Mouse (Mus musculus): ENCODE measurements at regions not wholly inside any gene's neighbourhood (a gene's known extent, or its start where the extent isn't known, plus 50 kb on each side); places are given as distances from the start of the nearest gene placed in this dataset.

DNA sequence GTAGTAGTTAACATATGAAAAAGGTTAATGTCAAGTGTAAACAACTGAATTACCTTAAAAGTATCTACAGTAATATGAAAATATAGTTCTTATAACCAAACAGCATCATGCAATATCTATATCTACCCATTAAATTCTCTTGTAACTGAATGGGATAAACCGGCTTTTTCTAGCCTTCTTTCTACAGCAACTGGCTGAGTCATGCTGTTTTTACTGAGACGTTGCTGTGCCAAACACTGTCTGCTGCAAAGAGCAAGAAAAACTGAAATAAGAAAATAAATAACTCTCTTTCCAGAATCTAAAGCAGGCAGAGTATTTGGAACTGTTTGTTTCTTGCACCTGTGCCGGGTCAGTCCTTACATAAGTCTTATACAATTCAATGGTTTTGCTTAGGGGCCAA, 74.0 kb downstream of the Nxf2 start:
- DNase-seq (ENCODE audit: low read depth, low spot score), result no peak
- H3K36me3 ChIP-seq (ENCODE audit: control insufficient read depth, insufficient read depth, low read length, poor library complexity, severe bottlenecking), result no peaks in the 10 kb centered on the region

DNA sequence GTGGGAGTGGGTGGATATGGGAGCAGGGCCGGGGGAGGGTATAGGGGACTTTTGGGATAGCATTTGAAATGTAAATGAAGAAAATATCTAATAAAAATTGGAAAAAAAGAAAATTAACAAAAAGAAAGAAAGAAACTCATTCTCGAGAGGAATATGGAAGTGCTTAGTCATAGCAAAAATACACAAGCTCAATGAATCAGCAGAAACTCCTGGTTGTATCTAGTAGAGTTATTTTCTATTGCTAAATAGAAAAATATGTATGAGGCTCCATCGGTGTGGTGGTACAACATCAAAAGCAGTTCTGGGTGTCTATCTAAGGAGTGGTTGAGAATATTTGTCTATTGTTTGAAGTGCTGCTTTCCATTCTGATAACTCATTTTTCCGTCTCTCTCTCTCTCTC, 74.9 kb downstream of the Nxf2 start:
- H3K27me3 ChIP-seq (ENCODE audit: control insufficient read depth, insufficient read depth, low read length, poor library complexity, severe bottlenecking), result no peaks in the 10 kb centered on the region
- no peaks in the 10 kb centered on the region for H3K36me3 ChIP-seq (ENCODE audit: control insufficient read depth, insufficient read depth, low read length, poor library complexity, severe bottlenecking)
- DNase-seq (ENCODE audit: low read depth, low spot score), result no peak

More for the DNA sequence above, 74.0 kb downstream of the Nxf2 start:
- H3K27me3 ChIP-seq (ENCODE audit: control insufficient read depth, insufficient read depth, low read length, poor library complexity, severe bottlenecking), result no peaks in the 10 kb centered on the region

DNA sequence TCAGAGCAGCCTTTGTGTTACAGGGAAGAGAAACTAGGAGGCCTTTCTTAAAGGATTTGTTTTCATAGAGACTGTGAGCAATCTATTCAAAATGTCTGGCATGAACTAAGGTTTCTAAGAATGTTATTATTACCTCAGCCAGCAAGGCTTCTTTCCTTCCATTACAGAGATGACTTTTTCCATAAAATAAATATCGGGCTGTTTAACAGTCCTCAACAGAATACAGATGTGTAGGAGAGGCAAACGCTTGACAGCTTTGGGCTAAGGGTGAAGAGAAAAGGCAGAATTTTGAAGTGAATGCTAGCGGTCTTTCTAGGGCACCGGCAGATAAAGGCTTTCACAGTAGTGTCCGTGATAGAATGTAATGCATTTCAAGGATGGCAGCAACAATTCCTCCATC, 73.3 kb upstream of the Armcx2 start:
- DNase-seq (ENCODE audit: low read depth, low spot score), result no peak
- no peaks in the 10 kb centered on the region for H3K36me3 ChIP-seq (ENCODE audit: control insufficient read depth, insufficient read depth, low read length, poor library complexity, severe bottlenecking)
- no peaks in the 10 kb centered on the region for H3K27me3 ChIP-seq (ENCODE audit: control insufficient read depth, insufficient read depth, low read length, poor library complexity, severe bottlenecking)

DNA sequence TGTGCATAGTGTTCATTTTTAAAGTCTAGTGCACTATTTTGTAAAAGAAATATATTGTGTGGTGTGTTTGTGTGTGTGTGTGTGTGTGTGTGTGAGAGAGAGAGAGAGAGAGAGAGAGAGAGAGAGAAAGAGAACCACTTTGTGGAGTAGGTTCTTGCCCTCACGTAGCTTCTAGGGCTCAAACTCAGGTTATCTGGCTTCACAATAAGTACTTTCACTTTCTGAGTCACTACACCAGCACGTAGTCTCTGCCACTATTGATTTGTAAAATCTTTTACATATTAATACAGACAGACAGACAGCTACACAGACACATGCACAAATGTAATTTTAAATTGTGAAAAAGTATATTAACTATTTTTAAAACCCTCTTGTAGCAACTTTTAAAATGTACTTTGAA, 70.9 kb upstream of the Armcx2 start:
- Histone ChIP-seq H3K36me3 (ENCODE audit: control insufficient read depth, insufficient read depth, low read length, poor library complexity, severe bottlenecking) (no peaks in the 10 kb centered on the region), H3K27me3 (ENCODE audit: control insufficient read depth, insufficient read depth, low read length, poor library complexity, severe bottlenecking) (no peaks in the 10 kb centered on the region)
- DNase-seq (ENCODE audit: low read depth, low spot score), result peak; percentile 2

DNA sequence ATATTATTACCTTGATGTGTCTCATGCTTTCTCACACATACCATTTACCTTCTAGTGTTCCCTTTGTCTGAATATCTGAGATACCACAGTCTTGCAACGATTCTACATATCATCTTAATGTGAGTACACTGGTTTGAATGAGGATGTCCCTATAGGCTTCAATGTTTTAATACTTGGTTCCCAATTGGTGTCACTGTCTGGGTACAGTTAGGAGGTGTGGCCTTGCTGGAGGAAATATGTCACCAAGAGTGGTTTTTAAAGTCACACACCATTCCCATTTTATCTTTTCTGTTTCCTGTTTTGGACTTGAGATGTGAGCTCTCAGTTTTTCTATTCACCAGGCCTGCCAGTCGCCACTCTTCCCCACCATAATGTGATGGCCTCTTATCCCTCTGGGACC, 69.8 kb upstream of the Armcx2 start:
- no peak for DNase-seq (ENCODE audit: low read depth, low spot score)
- H3K27me3 ChIP-seq (ENCODE audit: control insufficient read depth, insufficient read depth, low read length, poor library complexity, severe bottlenecking), result no peaks in the 10 kb centered on the region
- H3K36me3 ChIP-seq (ENCODE audit: control insufficient read depth, insufficient read depth, low read length, poor library complexity, severe bottlenecking), result no peaks in the 10 kb centered on the region

DNA sequence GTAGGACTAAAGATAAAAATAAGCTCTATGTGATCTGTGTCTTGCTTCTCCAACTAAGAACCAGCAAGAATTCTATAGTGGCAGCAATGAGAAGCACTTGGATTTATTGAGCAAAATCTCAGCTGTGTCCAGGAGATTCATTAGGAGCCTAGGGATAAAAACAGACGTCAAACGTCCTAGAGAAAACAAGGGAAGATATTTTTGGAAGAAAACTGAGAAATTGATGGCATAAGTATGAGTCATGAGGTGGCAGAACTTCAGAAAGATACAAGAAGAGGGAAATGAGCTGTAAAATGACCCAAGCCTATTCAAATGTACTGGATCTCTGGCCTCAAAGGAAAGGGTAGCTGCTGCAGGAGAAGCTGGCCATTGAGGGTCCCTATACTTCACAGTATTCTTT, 65.7 kb upstream of the Armcx2 start:
- DNase-seq (ENCODE audit: low read depth, low spot score), result no peak
- H3K27me3 ChIP-seq (ENCODE audit: control insufficient read depth, insufficient read depth, low read length, poor library complexity, severe bottlenecking), result no peaks in the 10 kb centered on the region
- no peaks in the 10 kb centered on the region for H3K36me3 ChIP-seq (ENCODE audit: control insufficient read depth, insufficient read depth, low read length, poor library complexity, severe bottlenecking)

DNA sequence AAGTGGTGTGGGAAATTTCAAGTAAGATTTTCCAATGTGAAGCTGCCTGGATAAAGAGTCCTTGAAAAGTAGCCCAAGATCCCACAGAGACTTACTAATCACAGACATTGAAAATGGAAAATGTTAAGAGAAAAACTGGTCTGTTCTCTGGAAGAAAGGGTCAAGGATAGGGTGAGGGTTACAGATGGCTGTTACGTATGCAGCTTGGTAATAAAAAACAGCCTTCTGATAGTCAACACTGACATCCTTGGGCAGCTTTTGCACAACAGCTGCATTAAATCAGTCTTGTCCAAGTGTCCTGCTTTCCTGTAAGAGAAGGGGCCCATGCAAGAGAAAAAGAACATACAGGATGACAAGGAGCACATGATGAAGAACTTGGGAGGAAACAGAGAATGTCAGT, 64.6 kb upstream of the Armcx2 start:
- no peaks in the 10 kb centered on the region for H3K36me3 ChIP-seq (ENCODE audit: control insufficient read depth, insufficient read depth, low read length, poor library complexity, severe bottlenecking)
- H3K27me3 ChIP-seq (ENCODE audit: control insufficient read depth, insufficient read depth, low read length, poor library complexity, severe bottlenecking), result no peaks in the 10 kb centered on the region
- no peak for DNase-seq (ENCODE audit: low read depth, low spot score)

DNA sequence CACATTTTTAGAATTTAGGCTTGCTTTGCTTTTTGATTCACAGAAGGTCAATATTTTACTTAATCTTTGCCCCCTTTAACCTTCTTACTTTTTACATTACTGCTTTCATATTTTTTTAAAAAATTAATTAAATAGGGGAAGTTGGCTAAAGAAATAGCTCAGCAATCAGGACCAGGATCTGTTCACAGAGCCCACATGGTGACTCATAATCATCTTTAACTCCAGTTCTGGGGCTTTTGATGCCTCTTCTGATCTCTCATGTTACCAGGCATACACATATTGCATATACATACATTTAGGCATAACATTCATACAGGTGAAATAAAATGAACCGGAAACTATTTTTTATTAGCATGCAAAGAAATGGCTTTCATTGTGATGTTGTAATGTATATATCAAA, 52.6 kb upstream of the Armcx2 start:
- no peaks in the 10 kb centered on the region for H3K36me3 ChIP-seq (ENCODE audit: control insufficient read depth, insufficient read depth, low read length, poor library complexity, severe bottlenecking)
- no peak for DNase-seq (ENCODE audit: low read depth, low spot score)
- no peaks in the 10 kb centered on the region for H3K27me3 ChIP-seq (ENCODE audit: control insufficient read depth, insufficient read depth, low read length, poor library complexity, severe bottlenecking)
